Mouse (Mus musculus) Patski (cell line): ENCODE measurements at regions not wholly inside any gene's neighbourhood (a gene's known extent, or its start where the extent isn't known, plus 50 kb on each side); places are given as distances from the start of the nearest gene placed in this dataset.

Experiments
- ATAC-seq: fragments of 100-300 bp; one replicate; pipeline ENCODE4 v1.8.0; 2021
- CTCF ChIA-PET: fragments of 350-600 bp; sonication (Branson Sonifier 250); formaldehyde crosslinking; loops from one replicate; lab custom pipeline; 2022; ENCODE audit warnings: inconsistent platforms; lab: Charles Lee
- POLR2A ChIA-PET: fragments of 350-600 bp; sonication (Branson Sonifier 250); formaldehyde crosslinking; loops from one replicate; lab custom pipeline; 2022; ENCODE audit warnings: antibody characterized with exemption, inconsistent platforms; lab: Charles Lee
- DNase-seq: peaks from one replicate; pipeline ENCODE4 v3.0.0-alpha.2; 2011; ENCODE audit warnings: low read depth, low spot score
- H3K27me3 ChIP-seq: fragments of 371-371 bp; one replicate; pipeline ENCODE4 v1.5.1; 2021
- CTCF ChIP-seq: fragments of 100-300 bp; IDR thresholded peaks from one replicate; pipeline ENCODE4 v1.5.1; 2021
- in situ Hi-C: fragments of 300-500 bp; cut with MboI; formaldehyde crosslinking; loops from 3 replicates; pipeline ENCODE4 v1.11.1; 2018; ENCODE audit warnings: low pct_unique_long_range_greater_than_20kb, mixed read lengths

DNA sequence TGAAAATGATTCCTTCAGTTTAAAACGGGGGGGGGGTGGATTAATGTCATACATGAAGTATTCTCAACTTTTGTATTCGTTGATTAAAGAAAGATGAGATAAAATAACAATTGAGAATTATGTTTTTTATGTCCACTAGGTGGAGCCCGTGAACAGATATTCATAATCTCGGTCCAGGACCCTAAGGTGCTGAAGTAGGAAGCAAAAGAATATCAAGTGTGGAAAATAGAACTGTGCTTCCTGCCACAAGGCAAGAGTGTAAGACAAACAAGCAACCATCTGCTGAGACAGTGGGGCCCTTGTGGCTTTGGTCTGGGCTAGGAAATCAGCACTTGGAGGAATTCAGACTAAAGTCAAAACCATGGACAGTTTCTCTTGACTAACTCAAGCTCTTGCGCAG, 50.9 kb upstream of the Kap start:
- ATAC-seq (no peak), DNase-seq (no peak)
- CTCF ChIA-PET: no interaction called here
- H3K27me3 ChIP-seq: peaks cover 3% of the 10 kb centered on the region
- TF ChIP-seq CTCF: peak; percentile 37
- POLR2A ChIA-PET: no interaction called here
- in situ Hi-C loops: no loop called here

DNA sequence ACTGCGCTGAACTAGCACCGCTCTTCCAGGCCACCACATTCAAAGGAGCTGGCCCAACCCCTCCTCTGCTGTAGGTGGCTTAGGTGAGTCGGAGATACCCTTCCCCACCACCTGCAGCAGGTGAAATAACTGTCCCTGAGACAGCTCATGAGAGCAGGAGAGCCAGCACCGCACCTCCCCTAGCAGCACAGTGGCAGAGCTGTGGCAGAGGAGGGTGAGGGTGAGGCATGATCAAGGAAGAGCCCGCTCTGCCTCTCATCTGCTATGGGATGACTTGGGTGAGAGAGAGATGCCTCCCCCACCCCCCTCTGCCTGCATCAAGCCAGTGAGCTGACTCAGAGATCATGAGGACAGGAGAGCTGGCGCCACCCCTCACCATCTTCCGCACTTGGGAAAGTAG, 81.1 kb upstream of the Kap start:
- no peaks in the 10 kb centered on the region for H3K27me3 ChIP-seq
- no peak for TF ChIP-seq CTCF
- CTCF ChIA-PET: no interaction called here
- no peak for ATAC-seq
- POLR2A ChIA-PET: no interaction called here
- in situ Hi-C loops: no loop called here
- no peak for DNase-seq

DNA sequence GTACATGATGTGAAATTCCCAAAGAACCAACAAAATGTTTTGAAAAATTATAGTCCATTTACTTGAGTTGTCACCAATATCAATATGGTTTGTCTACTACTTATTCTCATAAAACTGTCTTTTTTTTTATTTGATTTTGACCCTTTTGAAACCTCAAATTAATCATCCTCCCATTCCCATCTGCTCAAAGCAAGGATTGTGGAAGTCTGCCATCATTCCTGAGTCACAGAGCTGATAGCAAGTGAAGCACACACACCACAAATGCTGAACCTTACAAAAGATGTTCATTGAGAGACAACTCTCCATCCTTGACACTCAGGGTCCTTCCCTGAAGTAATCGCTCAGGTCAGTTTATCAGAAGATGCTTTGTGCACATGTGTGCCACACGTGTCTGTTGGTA, 82.1 kb upstream of the Kap start:
- H3K27me3 ChIP-seq: no peaks in the 10 kb centered on the region
- ChIA-PET CTCF (no interaction called here), POLR2A (no interaction called here)
- no peak for TF ChIP-seq CTCF
- ATAC-seq: no peak
- in situ Hi-C loops: no loop called here
- DNase-seq: no peak

DNA sequence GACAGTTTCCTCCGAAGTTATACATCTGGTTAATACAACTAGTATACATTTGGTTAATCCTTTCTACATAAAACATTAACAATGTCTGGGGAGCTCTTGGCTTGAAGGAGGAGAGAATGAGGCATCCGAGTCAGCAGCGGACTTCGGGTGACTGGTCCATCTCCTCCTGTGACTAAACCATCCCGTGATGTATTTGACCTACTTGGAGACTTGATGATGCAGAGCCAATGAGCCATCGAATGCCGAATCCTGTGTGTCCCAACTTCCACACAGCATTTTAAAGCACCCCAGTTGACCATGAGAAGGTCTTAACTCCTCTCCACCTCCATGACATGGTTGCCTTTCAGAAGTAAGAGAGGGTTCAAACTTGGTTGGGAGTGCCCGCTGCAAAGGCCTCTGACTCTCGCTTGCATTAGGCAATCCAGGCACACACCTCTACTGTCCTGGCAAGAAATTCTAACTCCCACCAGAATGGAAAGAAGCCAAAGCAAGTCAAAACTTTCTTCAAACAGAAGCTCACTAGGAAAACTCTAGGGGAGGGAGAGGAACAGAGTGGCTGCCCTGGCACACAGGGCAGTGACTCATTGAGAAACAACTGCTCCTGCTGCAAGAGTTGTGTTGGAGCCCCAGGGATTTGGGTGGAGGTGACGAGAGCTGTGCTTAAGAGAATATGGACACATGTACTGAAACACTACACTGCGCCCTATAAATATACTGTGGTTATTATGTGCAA, 75.4 kb upstream of the Etv6 start:
- ATAC-seq: peak; percentile 77
- CTCF ChIA-PET: interaction anchor here (0.7 to 2.0 kb wide), 7 partner anchors 9 to 435 kb away, joined by 3 to 5 read pairs (median 3); partner anchors contain the start of gene Bcl2l14
- in situ Hi-C loops: loop anchor here (5.0 to 10.0 kb wide), 2 partner anchors 427 to 645 kb away; no protein-coding TSS in a partner anchor
- no peak for DNase-seq
- POLR2A ChIA-PET: interaction anchor here (0.9 kb wide), 1 partner anchor 297 kb away, joined by 3 read pairs; no protein-coding TSS in a partner anchor
- TF ChIP-seq CTCF: no peak
- no peaks in the 10 kb centered on the region for H3K27me3 ChIP-seq

DNA sequence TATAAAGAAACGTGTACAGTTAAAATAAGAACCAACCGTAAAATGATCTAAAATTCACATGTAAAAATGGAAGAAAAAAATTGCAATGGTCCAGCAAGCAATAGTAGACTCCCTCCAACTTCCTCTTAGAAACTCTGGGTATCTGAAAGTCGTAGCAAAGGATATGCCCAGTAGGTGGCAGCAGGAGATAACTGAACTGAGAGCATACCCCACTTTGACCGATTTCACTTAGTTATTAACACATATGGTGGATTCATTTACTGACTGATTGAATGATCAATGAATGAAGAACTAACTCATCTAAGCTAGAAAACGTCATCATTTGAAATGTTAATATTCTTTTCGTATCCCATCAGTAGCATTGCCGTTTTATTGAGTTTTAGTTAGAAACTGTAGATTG, 74.8 kb upstream of the Etv6 start:
- peak; percentile 72 for TF ChIP-seq CTCF
- H3K27me3 ChIP-seq: no peaks in the 10 kb centered on the region
- DNase-seq (no peak), ATAC-seq (peak; percentile 75)
- in situ Hi-C loops: loop anchor here (5.0 to 10.0 kb wide), 2 partner anchors 427 to 644 kb away; no protein-coding TSS in a partner anchor
- CTCF ChIA-PET: interaction anchor here (0.6 to 2.0 kb wide), 9 partner anchors 9 to 645 kb away, joined by 3 to 5 read pairs (median 3); partner anchors contain the start of gene Bcl2l14
- POLR2A ChIA-PET: interaction anchor here (0.9 kb wide), 1 partner anchor 297 kb away, joined by 3 read pairs; no protein-coding TSS in a partner anchor

DNA sequence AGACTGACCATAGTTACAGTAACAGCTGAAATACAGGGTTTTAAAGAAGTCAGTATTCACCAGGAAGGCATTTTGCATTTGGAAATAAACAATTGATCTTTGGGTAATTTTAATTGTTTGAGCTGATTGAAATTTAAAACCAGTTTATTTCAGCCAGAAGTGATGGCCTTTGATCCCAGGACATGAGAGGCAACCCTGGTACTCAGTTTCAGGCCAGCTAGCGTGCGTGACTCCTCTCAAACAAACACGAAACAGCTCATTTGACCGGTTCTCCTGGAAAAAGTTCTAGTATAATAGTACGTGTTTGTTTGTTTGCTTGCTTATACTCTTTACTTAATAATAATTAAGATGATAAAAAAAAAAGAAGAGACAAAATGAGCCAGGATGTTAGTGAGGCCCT, 72.9 kb upstream of the Etv6 start:
- POLR2A ChIA-PET: no interaction called here
- in situ Hi-C loops: loop anchor here (5.0 to 10.0 kb wide), 2 partner anchors 425 to 642 kb away; no protein-coding TSS in a partner anchor
- CTCF ChIA-PET: no interaction called here
- ATAC-seq: no peak
- no peak for DNase-seq
- no peaks in the 10 kb centered on the region for H3K27me3 ChIP-seq
- TF ChIP-seq CTCF: no peak

DNA sequence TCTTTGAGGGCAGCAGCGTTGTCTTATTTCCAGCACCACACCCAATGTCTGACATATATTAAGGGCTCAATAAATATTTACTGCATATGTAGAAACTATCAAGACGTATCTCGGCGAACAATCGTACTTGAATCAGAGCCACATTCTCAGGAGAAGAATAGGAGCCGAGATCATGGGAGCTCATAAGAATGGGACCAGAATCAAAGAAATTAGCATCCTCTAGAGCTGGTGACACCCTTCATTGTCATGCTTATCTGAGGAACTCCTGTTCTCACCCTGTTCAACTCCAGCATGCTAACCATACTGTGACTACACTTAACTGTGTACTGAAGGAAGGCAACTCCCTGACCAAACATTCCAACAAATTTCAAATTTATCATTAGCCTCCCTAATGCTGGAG, 72.2 kb upstream of the Etv6 start:
- no peaks in the 10 kb centered on the region for H3K27me3 ChIP-seq
- ATAC-seq: no peak
- POLR2A ChIA-PET: no interaction called here
- TF ChIP-seq CTCF: no peak
- CTCF ChIA-PET: no interaction called here
- DNase-seq: no peak
- in situ Hi-C loops: loop anchor here (5.0 to 10.0 kb wide), 2 partner anchors 424 to 642 kb away; no protein-coding TSS in a partner anchor

DNA sequence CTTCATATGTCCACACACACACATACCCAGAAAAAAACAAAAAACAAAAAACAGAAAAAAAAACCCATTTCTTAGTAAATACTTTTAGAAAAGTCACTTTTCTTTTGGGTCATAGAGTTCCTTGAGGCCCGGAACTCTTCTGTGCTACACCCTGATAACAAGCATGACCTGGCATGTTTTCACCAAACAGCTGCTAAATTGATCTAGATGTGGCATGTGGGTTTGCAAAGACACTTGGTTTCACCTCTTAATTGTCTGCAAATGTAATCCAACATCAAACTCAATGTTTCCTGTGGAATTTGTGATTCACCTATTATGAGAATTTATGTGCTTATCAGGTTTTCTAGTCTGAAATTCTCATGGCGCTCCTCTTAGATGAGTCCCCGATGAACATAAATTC, 68.2 kb upstream of the Etv6 start:
- no peak for TF ChIP-seq CTCF
- POLR2A ChIA-PET: interaction anchor here (0.6 kb wide), 1 partner anchor 422 kb away, joined by 3 read pairs; no protein-coding TSS in a partner anchor
- in situ Hi-C loops: loop anchor here (10.0 kb wide), 1 partner anchor 638 kb away; no protein-coding TSS in a partner anchor
- ATAC-seq: no peak
- no peak for DNase-seq
- H3K27me3 ChIP-seq: no peaks in the 10 kb centered on the region
- CTCF ChIA-PET: no interaction called here

DNA sequence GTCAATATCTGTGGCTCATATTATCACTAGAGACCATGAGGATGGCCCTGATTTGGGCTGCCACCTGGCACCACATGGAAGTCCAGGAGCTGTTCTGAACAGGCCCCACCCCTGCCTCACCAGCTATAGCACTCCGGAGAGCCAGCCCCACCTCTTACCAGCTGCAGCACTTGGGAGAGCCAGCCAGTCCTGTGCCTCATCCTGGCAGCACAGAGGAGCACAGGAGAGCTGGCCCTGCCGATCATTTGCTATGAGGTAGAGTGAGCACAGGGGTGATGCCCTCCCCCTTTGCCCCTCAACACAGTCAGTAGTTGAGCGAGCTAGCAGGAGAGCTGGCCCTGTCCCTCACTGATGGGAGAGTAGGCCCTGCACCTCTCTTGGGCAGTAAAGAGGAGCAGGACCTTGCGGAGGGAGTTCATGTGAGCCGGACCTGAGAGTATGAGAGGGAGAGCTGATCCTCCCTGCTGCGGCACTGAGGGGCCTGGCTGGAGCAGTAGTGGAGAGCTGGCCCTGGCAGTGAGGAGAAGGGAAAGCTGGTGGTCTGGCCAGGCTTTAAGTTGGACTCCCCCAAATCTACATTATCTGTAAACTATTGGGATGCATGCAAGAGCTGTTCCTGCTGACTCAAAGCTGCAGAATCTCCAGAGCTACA, 63.3 kb upstream of the Etv6 start:
- no peak for TF ChIP-seq CTCF
- ChIA-PET CTCF (interaction anchor here (1.2 kb wide), 1 partner anchor 11 kb away, joined by 4 read pairs; no protein-coding TSS in a partner anchor), POLR2A (interaction anchor here (0.7 kb wide), 1 partner anchor 11 kb away, joined by 4 read pairs; no protein-coding TSS in a partner anchor)
- ATAC-seq (no peak), DNase-seq (no peak)
- no peaks in the 10 kb centered on the region for H3K27me3 ChIP-seq
- in situ Hi-C loops: no loop called here

DNA sequence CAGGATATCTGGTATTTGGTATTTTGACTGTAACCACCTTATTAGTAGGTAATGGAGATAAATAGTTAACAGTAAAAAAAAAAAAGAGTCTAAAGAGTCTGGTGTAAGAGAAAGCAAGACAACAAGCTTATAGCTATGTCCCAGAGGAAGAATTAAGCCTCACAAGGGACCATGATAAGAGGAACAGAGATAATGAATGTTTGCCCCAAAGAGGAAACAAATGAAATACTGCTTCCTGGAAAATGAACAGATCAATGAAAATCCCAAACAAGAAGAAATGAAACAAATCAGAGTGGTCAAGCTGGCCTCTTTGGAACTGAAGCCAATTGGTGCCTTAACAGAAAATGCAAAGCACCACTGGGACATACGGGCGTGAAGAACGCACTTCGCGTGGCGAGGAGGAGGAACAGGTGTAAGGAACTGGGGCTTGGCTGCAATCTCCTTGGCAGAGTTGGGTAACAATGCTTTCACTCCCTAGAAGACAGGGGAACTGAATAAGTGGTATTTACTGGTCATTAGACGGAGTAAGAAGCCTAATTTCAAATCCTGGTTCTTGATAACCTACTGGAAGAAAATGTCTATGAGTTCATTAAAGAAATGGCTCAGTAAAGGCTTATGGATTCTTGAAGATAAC, 62.2 kb upstream of the Etv6 start:
- ChIA-PET CTCF (interaction anchor here (1.2 kb wide), 1 partner anchor 12 kb away, joined by 4 read pairs; no protein-coding TSS in a partner anchor), POLR2A (no interaction called here)
- no peaks in the 10 kb centered on the region for H3K27me3 ChIP-seq
- TF ChIP-seq CTCF: no peak
- in situ Hi-C loops: no loop called here
- no peak for ATAC-seq
- no peak for DNase-seq
